Mouse (Mus musculus): ENCODE measurements around the gene Srbd1.

GRCm38 (mm10) chr17:86035576-86035975 is 109.4 kb downstream of the Srbd1 start:
- no peak for TF ChIP-seq CTCF (IDR thresholded peaks at IDR 0.05; ENCODE audit: insufficient read depth, low read length)
- no peak for TF ChIP-seq POLR2A (IDR thresholded peaks at IDR 0.05; ENCODE audit: borderline replicate concordance, extremely low read depth, low read depth, low read length)
